Mouse (Mus musculus) neural tube, embryonic 14.5 days (tissue): ENCODE data around the gene Acsl6. TPM values are rescaled to one million over a fixed set of nuclear protein-coding genes. Genes with fewer than 3 reads are reported as not detected.
A peak's percentile ranks its signal among the peaks of the same experiment; 100 is the strongest.

Source experiments
- ATAC-seq: fragments of 200-750 bp; cut with Nextera tagmentation; 2 replicates; pipeline ENCODE4 v1.8.0; 2017; ENCODE audit warnings: low read depth, mild to moderate bottlenecking, moderate TSS enrichment, moderate library complexity
- H3K27ac ChIP-seq: fragments of 300-500 bp; sonication (generic); 2 replicates; pipeline ENCODE4 v1.5.1; 2014; ENCODE audit warnings: low read depth, mild to moderate bottlenecking, control low read depth, low read length, moderate library complexity, mixed read lengths
- H3K27me3 ChIP-seq: fragments of 300-500 bp; sonication (generic); 2 replicates; pipeline ENCODE4 v1.6.1; 2014; ENCODE audit warnings: low read length; ENCODE audit not compliant: control insufficient read depth, insufficient read depth
- H3K36me3 ChIP-seq: fragments of 300-500 bp; sonication (generic); 2 replicates; pipeline ENCODE4 v1.6.1; 2014; ENCODE audit warnings: low read length, mixed read lengths; ENCODE audit not compliant: control insufficient read depth, insufficient read depth
- H3K4me1 ChIP-seq: fragments of 300-500 bp; sonication (generic); 2 replicates; pipeline ENCODE4 v1.6.1; 2014; ENCODE audit warnings: low read length; ENCODE audit not compliant: control insufficient read depth, insufficient read depth
- H3K4me2 ChIP-seq: fragments of 300-500 bp; sonication (generic); 2 replicates; pipeline ENCODE4 v1.6.1; 2014; ENCODE audit warnings: mild to moderate bottlenecking, low read depth, low read length, control low read depth
- H3K4me3 ChIP-seq: fragments of 300-500 bp; sonication (generic); 2 replicates; pipeline ENCODE4 v1.5.1; 2014; ENCODE audit warnings: low read depth, low read length, control low read depth, mixed read lengths
- H3K9ac ChIP-seq: fragments of 300-500 bp; sonication (generic); replicated peaks from 2 replicates; pipeline ENCODE4 v1.6.1; 2014; ENCODE audit warnings: low read depth, mild to moderate bottlenecking, control low read depth, low read length, mixed read lengths
- H3K9me3 ChIP-seq: fragments of 300-500 bp; sonication (generic); 2 replicates; pipeline ENCODE4 v1.6.1; 2016; ENCODE audit warnings: low read length; ENCODE audit not compliant: control insufficient read depth
- WGBS: fragments of 180-500 bp; shearing (Covaris S2); extraction: QIAGEN DNeasy Blood & Tissue Kit; methylation state at CpG from one replicate; pipeline ENCODE4 v1.1.7; 2014; 5-methylcytosine and 5-hydroxymethylcytosine counted together
- polyA plus RNA-seq: library from polyadenylated mRNA; unstranded; fragments of >200 nt; fragmentation: Nextera tagmentation; extraction: Ambion mirVana; gene quantifications from 2 replicates; pipeline ENCODE4 v1.2.1, GENCODE M21; 2014

Acsl6 gene
- polyA plus RNA-seq, 1 experiment from 2014 or later: 50.9 TPM

- no peak overlapping the region for H3K4me3 ChIP-seq
- peaks cover 4% of the 10 kb centered on the region; the same call in 1 of the 2 replicates for H3K4me1 ChIP-seq
- no peaks in the 10 kb centered on the region for H3K9me3 ChIP-seq
- 3% methylated on average over 8 of the region's 8 CpGs for WGBS
- ATAC-seq: no peak
- H3K9ac ChIP-seq: peak overlapping the region; percentile 34; the same call in 1 of the 2 replicates
- H3K36me3 ChIP-seq: no peaks in the 10 kb centered on the region
- H3K27me3 ChIP-seq: no peaks in the 10 kb centered on the region
- H3K27ac ChIP-seq: peak overlapping the region; percentile 81
- H3K4me2 ChIP-seq: peak overlapping the region; percentile 20; the same call in 1 of the 2 replicates
These were observed 49.6 kb downstream of the Acsl6 start for GRCm38 (mm10) chr11:54353121-54353576.

GRCm38 (mm10) chr11:54354595-54355563 lies 51.3 kb downstream of the Acsl6 start:
- 43% methylated on average over 15 of the region's 15 CpGs for WGBS
- ATAC-seq: peak; percentile 65; the same call in 1 of the 2 replicates

GRCm38 (mm10) chr11:54355564-54355955 lies 52.0 kb downstream of the Acsl6 start:
- Histone ChIP-seq H3K9ac (no peak overlapping the region), H3K4me1 (peaks cover 4% of the 10 kb centered on the region; the same call in 1 of the 2 replicates), H3K27me3 (no peaks in the 10 kb centered on the region), H3K4me2 (no peak overlapping the region), H3K9me3 (no peaks in the 10 kb centered on the region), H3K4me3 (no peak overlapping the region), H3K36me3 (no peaks in the 10 kb centered on the region), H3K27ac (no peak overlapping the region)
- WGBS: 73% methylated on average over 7 of the region's 7 CpGs
- ATAC-seq: no peak

More at GRCm38 (mm10) chr11:54354595-54355563, 51.3 kb downstream of the Acsl6 start:
- Histone ChIP-seq H3K36me3 (no peaks in the 10 kb centered on the region), H3K4me1 (peaks cover 4% of the 10 kb centered on the region; the same call in 1 of the 2 replicates), H3K4me2 (no peak overlapping the region), H3K4me3 (no peak overlapping the region), H3K27ac (no peak overlapping the region), H3K27me3 (no peaks in the 10 kb centered on the region), H3K9me3 (no peaks in the 10 kb centered on the region), H3K9ac (no peak overlapping the region)

- Histone ChIP-seq H3K9me3 (no peaks in the 10 kb centered on the region), H3K27me3 (no peaks in the 10 kb centered on the region), H3K4me3 (no peak overlapping the region), H3K27ac (no peak overlapping the region), H3K9ac (no peak overlapping the region), H3K36me3 (peaks cover 3% of the 10 kb centered on the region; the same call in 1 of the 2 replicates), H3K4me2 (no peak overlapping the region), H3K4me1 (peaks cover 4% of the 10 kb centered on the region; the same call in 1 of the 2 replicates)
- ATAC-seq: no peak
- 64% methylated on average over 4 of the region's 4 CpGs for WGBS
These were observed 53.1 kb downstream of the Acsl6 start for GRCm38 (mm10) chr11:54356676-54357075.

- Histone ChIP-seq H3K4me2 (no peak overlapping the region), H3K4me1 (no peaks in the 10 kb centered on the region), H3K36me3 (no peaks in the 10 kb centered on the region), H3K9ac (no peak overlapping the region), H3K4me3 (no peak overlapping the region), H3K27me3 (no peaks in the 10 kb centered on the region), H3K27ac (no peak overlapping the region), H3K9me3 (no peaks in the 10 kb centered on the region)
- ATAC-seq: no peak
These were observed 69.0 kb downstream of the Acsl6 start for GRCm38 (mm10) chr11:54372553-54372952.

- Histone ChIP-seq H3K4me2 (no peak overlapping the region), H3K4me3 (no peak overlapping the region), H3K27ac (no peak overlapping the region), H3K9ac (no peak overlapping the region), H3K36me3 (no peaks in the 10 kb centered on the region), H3K4me1 (no peaks in the 10 kb centered on the region), H3K9me3 (no peaks in the 10 kb centered on the region), H3K27me3 (no peaks in the 10 kb centered on the region)
- no peak for ATAC-seq
- 79% methylated on average over 8 of the region's 8 CpGs for whole genome bisulfite sequencing
These were observed 86.8 kb downstream of the Acsl6 start for GRCm38 (mm10) chr11:54390386-54390785.

GRCm38 (mm10) chr11:54391326-54391725 lies 87.7 kb downstream of the Acsl6 start:
- Histone ChIP-seq H3K4me3 (no peak overlapping the region), H3K27me3 (no peaks in the 10 kb centered on the region), H3K36me3 (no peaks in the 10 kb centered on the region), H3K27ac (no peak overlapping the region), H3K9me3 (no peaks in the 10 kb centered on the region), H3K4me2 (no peak overlapping the region), H3K4me1 (no peaks in the 10 kb centered on the region), H3K9ac (no peak overlapping the region)
- WGBS: 92% methylated on average over 4 of the region's 4 CpGs
- no peak for ATAC-seq

GRCm38 (mm10) chr11:54396686-54397085 lies 93.1 kb downstream of the Acsl6 start:
- 88% methylated on average over 1 of the region's 1 CpGs for WGBS
- Histone ChIP-seq H3K4me3 (no peak overlapping the region), H3K27me3 (no peaks in the 10 kb centered on the region)

GRCm38 (mm10) chr11:54398058-54398457 lies 94.5 kb downstream of the Acsl6 start:
- Histone ChIP-seq H3K27me3 (no peaks in the 10 kb centered on the region), H3K9ac (no peak overlapping the region), H3K9me3 (no peaks in the 10 kb centered on the region), H3K36me3 (no peaks in the 10 kb centered on the region), H3K27ac (no peak overlapping the region), H3K4me3 (no peak overlapping the region), H3K4me1 (no peaks in the 10 kb centered on the region), H3K4me2 (no peak overlapping the region)
- 94% methylated on average over 4 of the region's 4 CpGs for WGBS
- no peak for ATAC-seq

More at GRCm38 (mm10) chr11:54396686-54397085, 93.1 kb downstream of the Acsl6 start:
- no peaks in the 10 kb centered on the region for H3K36me3 ChIP-seq
- H3K4me1 ChIP-seq: no peaks in the 10 kb centered on the region
- H3K9ac ChIP-seq: no peak overlapping the region
- no peak for ATAC-seq
- H3K4me2 ChIP-seq: no peak overlapping the region
- H3K9me3 ChIP-seq: no peaks in the 10 kb centered on the region
- H3K27ac ChIP-seq: no peak overlapping the region
